Mouse (Mus musculus) cortical plate, adult 2 months (tissue): ENCODE results near the gene Sephs2.

ENCODE experiments used
- CTCF ChIP-seq: fragments of 200-500 bp; IDR thresholded peaks from 2 replicates; pipeline ENCODE4 v1.5.1; 2011; ENCODE audit warnings: mild to moderate bottlenecking, control low read depth, low read length; ENCODE audit not compliant: insufficient read depth; ENCODE audit errors: extremely low read depth
- POLR2A ChIP-seq: fragments of 200-500 bp; IDR thresholded peaks from 2 replicates; pipeline ENCODE4 v1.6.1; 2011; ENCODE audit warnings: mild to moderate bottlenecking, low read length, control low read depth; ENCODE audit not compliant: insufficient read depth; ENCODE audit errors: extremely low read depth

GRCm38 (mm10) chr7:127297586-127298193 is 23.8 kb upstream of the Sephs2 start:
- TF ChIP-seq POLR2A (no peak), CTCF (no peak)
